9 mouse cellular contexts compared by ENCODE assay signal in the genomic region with DNA sequence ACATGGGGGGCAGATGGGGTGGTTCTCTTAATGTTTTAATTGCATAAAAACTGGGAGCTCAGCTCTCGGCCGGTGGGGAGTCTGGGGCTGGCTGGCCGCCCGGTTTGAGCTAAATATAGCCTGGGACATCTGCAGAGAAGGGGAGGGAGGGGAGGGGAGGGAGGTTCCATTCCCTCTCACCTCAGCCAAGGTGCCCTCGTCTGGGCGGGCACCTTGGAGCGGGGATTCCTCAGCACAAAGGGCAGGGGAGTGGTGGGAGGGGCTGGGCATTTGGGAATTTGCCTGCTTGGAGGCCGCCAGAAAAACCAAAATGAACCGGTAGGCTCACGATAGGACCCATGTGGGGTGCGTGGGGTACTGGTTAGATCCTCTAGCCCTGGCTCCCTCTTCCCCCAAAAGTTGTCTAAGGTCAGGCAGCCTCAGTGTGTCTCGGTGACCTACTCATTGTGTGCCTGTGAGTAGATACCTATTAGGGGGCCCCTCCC. TPM values are rescaled to one million over a fixed set of nuclear protein-coding genes. Genes with fewer than 3 reads are reported as not detected.
A peak's percentile ranks its signal among the peaks of the same experiment; 100 is the strongest.
DNase-seq lines count a peak whose midpoint lies in the region; ATAC-seq lines count a peak whose summit lies in the region.
"Had no signal": no experiment of that assay in that cellular context is flagged by ENCODE, and none has a peak within 500 bp of the region (broad histone marks: within the 10 kb centered on the region; RNA-seq: fewer than 3 reads in every experiment).

No protein-coding gene starts in this region.

- no peaks in the 10 kb centered on the region for H3K36me3 ChIP-seq in forebrain, embryonic 11.5 days (ENCODE audit: control insufficient read depth, insufficient read depth, low read length)
- H3K36me3 ChIP-seq in intestine, embryonic 14.5 days (ENCODE audit: control insufficient read depth, insufficient read depth, low read length) = no peaks in the 10 kb centered on the region
- H3K36me3 ChIP-seq in limb, embryonic 15.5 days = 0 out of 2 replicates have a peak, but pooled peaks cover 3% of the 10 kb centered on the region
- H3K36me3 ChIP-seq in neural tube, embryonic 15.5 days = no peaks in the 10 kb centered on the region

- peak overlapping the region; percentile 67 for H3K9ac ChIP-seq in forebrain, embryonic 11.5 days (ENCODE audit: low read length)
- peak overlapping the region; percentile 55 for H3K9ac ChIP-seq in intestine, embryonic 14.5 days (ENCODE audit: low read length)
- peak overlapping the region; percentile 29; the same call in 1 of the 2 replicates for H3K9ac ChIP-seq in limb, embryonic 15.5 days
- peak overlapping the region; percentile 56 for H3K9ac ChIP-seq in neural tube, embryonic 15.5 days (replicated peaks)

- H3K4me1 ChIP-seq in forebrain, embryonic 11.5 days (replicated peaks; ENCODE audit: control insufficient read depth, insufficient read depth, low read length) = peaks cover 49% of the 10 kb centered on the region
- H3K4me1 ChIP-seq in intestine, embryonic 14.5 days (replicated peaks; ENCODE audit: control insufficient read depth, insufficient read depth, low read length) = peaks cover 80% of the 10 kb centered on the region
- peaks cover 86% of the 10 kb centered on the region for H3K4me1 ChIP-seq in limb, embryonic 15.5 days
- peaks cover 92% of the 10 kb centered on the region for H3K4me1 ChIP-seq in neural tube, embryonic 15.5 days

- peak; percentile 97 for DNase-seq in heart, adult 11 months
- DNase-seq in heart, adult 9 months (ENCODE audit: low spot score in 2 of 2) = no peak
- DNase-seq in adrenal gland, postnatal 14 days = peak; percentile 82
- DNase-seq in forebrain, embryonic 11.5 days (ENCODE audit: low spot score) = no peak
- DNase-seq in intestine, embryonic 14.5 days (ENCODE audit: low spot score) = peak; percentile 71

- H3K27ac ChIP-seq in forebrain, embryonic 11.5 days (ENCODE audit: low read depth, low read length) = peak overlapping the region; percentile 82
- peak overlapping the region; percentile 93 for H3K27ac ChIP-seq in intestine, embryonic 14.5 days (ENCODE audit: low read depth)
- peak overlapping the region; percentile 93 for H3K27ac ChIP-seq in limb, embryonic 15.5 days
- peak overlapping the region; percentile 90 for H3K27ac ChIP-seq in neural tube, embryonic 15.5 days (replicated peaks)

- 3% methylated on average over 12 of the region's 12 CpGs for WGBS in forebrain, embryonic 11.5 days
- 5% methylated on average over 12 of the region's 12 CpGs for WGBS in intestine, embryonic 14.5 days
- under 1% methylated on average over 12 of the region's 12 CpGs for WGBS in limb, embryonic 15.5 days
- 1% methylated on average over 12 of the region's 12 CpGs for WGBS in neural tube, embryonic 15.5 days

- H3K27me3 ChIP-seq in forebrain, embryonic 11.5 days (ENCODE audit: control insufficient read depth, insufficient read depth, low read length) = 0 out of 2 replicates have a peak, but pooled peaks cover 4% of the 10 kb centered on the region
- H3K27me3 ChIP-seq in intestine, embryonic 14.5 days (replicated peaks; ENCODE audit: control insufficient read depth, insufficient read depth, low read length) = no peaks in the 10 kb centered on the region
- H3K27me3 ChIP-seq in limb, embryonic 15.5 days = no peaks in the 10 kb centered on the region
- H3K27me3 ChIP-seq in neural tube, embryonic 15.5 days (replicated peaks) = no peaks in the 10 kb centered on the region

- H3K9me3 ChIP-seq in forebrain, embryonic 11.5 days (ENCODE audit: control insufficient read depth, low read length) = no peaks in the 10 kb centered on the region
- no peaks in the 10 kb centered on the region for H3K9me3 ChIP-seq in intestine, embryonic 14.5 days (ENCODE audit: control insufficient read depth, low read length)
- no peaks in the 10 kb centered on the region for H3K9me3 ChIP-seq in limb, embryonic 15.5 days
- no peaks in the 10 kb centered on the region for H3K9me3 ChIP-seq in neural tube, embryonic 15.5 days (replicated peaks)

- ATAC-seq in forebrain, embryonic 11.5 days (replicated peaks; ENCODE audit: low FRiP score) = no peak; the same call in 1 of the 2 replicates
- ATAC-seq in intestine, embryonic 14.5 days (replicated peaks; ENCODE audit: low FRiP score, low TSS enrichment, low read depth) = no peak
- no peak for ATAC-seq in limb, embryonic 15.5 days (ENCODE audit: insufficient number of reproducible peaks, low FRiP score, low TSS enrichment, low read depth)
- ATAC-seq in neural tube, embryonic 15.5 days (ENCODE audit: low FRiP score) = no peak
- no peak for ATAC-seq in activated CD4-positive, CD25-positive, alpha-beta regulatory T cell, adult 4 months

- peak overlapping the region; percentile 89 for H3K4me2 ChIP-seq in forebrain, embryonic 11.5 days (ENCODE audit: low read depth, low read length, severe bottlenecking)
- peak overlapping the region; percentile 90 for H3K4me2 ChIP-seq in intestine, embryonic 14.5 days (ENCODE audit: low read length)
- peak overlapping the region; percentile 80 for H3K4me2 ChIP-seq in limb, embryonic 15.5 days
- H3K4me2 ChIP-seq in neural tube, embryonic 15.5 days = peak overlapping the region; percentile 84

- H3K4me3 ChIP-seq in forebrain, embryonic 11.5 days (ENCODE audit: low read depth, low read length) = peak overlapping the region; percentile 46
- peak overlapping the region; percentile 78 for H3K4me3 ChIP-seq in intestine, embryonic 14.5 days (ENCODE audit: low read depth, low read length)
- H3K4me3 ChIP-seq in limb, embryonic 15.5 days = peak overlapping the region; percentile 77
- peak overlapping the region; percentile 52 for H3K4me3 ChIP-seq in neural tube, embryonic 15.5 days (replicated peaks)

RNA-seq across cellular contexts. Expression of a gene that starts 13.8 kb away (rescaled TPM):
- total RNA-seq in adrenal gland, postnatal 14 days (2021) = 24.5 and 29.3 TPM in 2 replicates
- 23.3 and 25.2 TPM in 2 replicates for polyA plus RNA-seq in forebrain, embryonic 11.5 days (2014; fragmentation: Nextera tagmentation; extraction: Ambion mirVana)
- polyA plus RNA-seq in intestine, embryonic 14.5 days (2014; fragmentation: Nextera tagmentation; extraction: Ambion mirVana) = 42.4 and 43.6 TPM in 2 replicates
- 43.9 and 51.7 TPM in 2 replicates for polyA plus RNA-seq in limb, embryonic 15.5 days (2015; fragmentation: Nextera tagmentation; extraction: Ambion mirVana)
- polyA plus RNA-seq in neural tube, embryonic 15.5 days (2015; fragmentation: Nextera tagmentation; extraction: Ambion mirVana) = 17.3 and 19.9 TPM in 2 replicates
- polyA plus RNA-seq in activated CD4-positive, CD25-positive, alpha-beta regulatory T cell, adult 4 months (2017; shearing (Covaris generic)) = 10 to 100 TPM in 1 of 2 experiments, 1 to 10 TPM in 1; 9.0 to 13.7 TPM

RNA-seq across cellular contexts. Expression of a gene that starts 33.8 kb away (rescaled TPM):
- total RNA-seq in adrenal gland, postnatal 14 days (2021) = 3.5 and 5.8 TPM in 2 replicates
- 52.8 and 54.7 TPM in 2 replicates for polyA plus RNA-seq in forebrain, embryonic 11.5 days (2014; fragmentation: Nextera tagmentation; extraction: Ambion mirVana)
- 32.5 and 32.9 TPM in 2 replicates for polyA plus RNA-seq in intestine, embryonic 14.5 days (2014; fragmentation: Nextera tagmentation; extraction: Ambion mirVana)
- 23.2 and 24.1 TPM in 2 replicates for polyA plus RNA-seq in limb, embryonic 15.5 days (2015; fragmentation: Nextera tagmentation; extraction: Ambion mirVana)
- 3.8 and 12.0 TPM in 2 replicates for polyA plus RNA-seq in neural tube, embryonic 15.5 days (2015; fragmentation: Nextera tagmentation; extraction: Ambion mirVana)
- polyA plus RNA-seq in activated CD4-positive, CD25-positive, alpha-beta regulatory T cell, adult 4 months (2017; shearing (Covaris generic)) = 10 to 100 TPM; 10.1 to 17.7 TPM

RNA-seq across cellular contexts. Expression of a gene that starts 41.4 kb away (rescaled TPM):
- not detected in 2 replicates for total RNA-seq in adrenal gland, postnatal 14 days (2021)
- polyA plus RNA-seq in forebrain, embryonic 11.5 days (2014; fragmentation: Nextera tagmentation; extraction: Ambion mirVana) = 0.23 TPM in 1 of 2 replicates, not detected in the other
- 0.22 TPM in 1 of 2 replicates, not detected in the other for polyA plus RNA-seq in intestine, embryonic 14.5 days (2014; fragmentation: Nextera tagmentation; extraction: Ambion mirVana)
- 0.49 and 0.86 TPM in 2 replicates for polyA plus RNA-seq in limb, embryonic 15.5 days (2015; fragmentation: Nextera tagmentation; extraction: Ambion mirVana)
- 2.2 and 3.0 TPM in 2 replicates for polyA plus RNA-seq in neural tube, embryonic 15.5 days (2015; fragmentation: Nextera tagmentation; extraction: Ambion mirVana)
- polyA plus RNA-seq in activated CD4-positive, CD25-positive, alpha-beta regulatory T cell, adult 4 months (2017; shearing (Covaris generic)) = under 1 TPM in 1 of 2 experiments, not detected in 1; 0.41 TPM
- total RNA-seq: hematopoietic stem cell, adult 5-6 weeks had no signal

Comparison
In these comparisons a context has a peak if more than half of its experiments do, and no peak if none do; other contexts are left out.
1. DNase-seq: peak in heart, adult 11 months (single experiment), adrenal gland, postnatal 14 days (single experiment) and intestine, embryonic 14.5 days (single experiment); none in heart, adult 9 months (0 of 2) and forebrain, embryonic 11.5 days (single experiment).
2. Peak in every context shown above with its lines, with median percentiles within 50 percentile points of each other: H3K27ac ChIP-seq, H3K4me2 ChIP-seq, H3K4me3 ChIP-seq and H3K9ac ChIP-seq.